Mouse (Mus musculus) testis, adult 2 months (tissue): ENCODE measurements around the gene Mcf2l.

Experiments used
- CTCF ChIP-seq: fragments of 200-500 bp; IDR thresholded peaks from 2 replicates; pipeline ENCODE4 v1.5.1; 2012; ENCODE audit warnings: low read depth, mild to moderate bottlenecking, inconsistent platforms, low read length, moderate library complexity; ENCODE audit not compliant: control insufficient read depth, insufficient read depth, insufficient replicate concordance
- POLR2A ChIP-seq: fragments of 200-500 bp; IDR thresholded peaks from 2 replicates; pipeline ENCODE4 v1.6.1; 2012; ENCODE audit warnings: low read depth, mild to moderate bottlenecking, inconsistent platforms, low read length, moderate library complexity; ENCODE audit not compliant: control insufficient read depth

DNA sequence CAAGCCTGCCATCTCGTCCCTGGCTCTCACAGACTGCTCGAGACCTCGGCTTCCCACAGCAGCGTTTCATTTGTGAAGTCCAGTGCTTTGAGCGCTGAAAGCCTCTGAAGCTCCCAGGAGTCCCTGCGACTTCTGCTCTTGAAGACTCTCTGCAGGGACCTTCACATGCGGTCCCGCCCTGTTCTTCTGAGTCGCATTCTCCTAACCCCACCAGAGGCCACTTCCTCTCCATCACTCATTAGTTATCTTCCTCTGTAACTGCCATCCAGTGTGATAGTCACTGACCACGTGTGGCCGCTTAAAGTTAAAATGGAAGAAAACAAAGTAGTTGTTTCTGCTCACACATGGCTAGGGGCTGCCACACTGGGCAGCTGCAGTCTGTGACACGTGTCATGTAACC lies 103.7 kb downstream of the Mcf2l start:
- TF ChIP-seq CTCF (no peak), POLR2A (no peak)
